Mouse (Mus musculus) lung, embryonic 16.5 days (tissue): ENCODE results near the gene Cyp2d12. TPM values are rescaled to one million over a fixed set of nuclear protein-coding genes. Genes with fewer than 3 reads are reported as not detected.
"Not testable (repeated sequence)": the region's sequence is repeated elsewhere in the genome, so short reads cannot be mapped to it uniquely, and the experiment has no call there.

Source experiments
- ATAC-seq: fragments of 200-750 bp; cut with Nextera tagmentation; 2 replicates; pipeline ENCODE4 v1.8.0; 2017; ENCODE audit warnings: low read depth, mild to moderate bottlenecking, moderate library complexity
- H3K27ac ChIP-seq: fragments of 300-500 bp; sonication (generic); 2 replicates; pipeline ENCODE4 v1.5.1; 2014; ENCODE audit warnings: mild to moderate bottlenecking, control low read depth, low read length
- H3K27me3 ChIP-seq: fragments of 300-500 bp; sonication (generic); 2 replicates; pipeline ENCODE4 v1.6.1; 2014; ENCODE audit warnings: low read depth, low read length, mixed read lengths; ENCODE audit not compliant: control insufficient read depth, insufficient read depth
- H3K36me3 ChIP-seq: fragments of 300-500 bp; sonication (generic); 2 replicates; pipeline ENCODE4 v1.6.1; 2014; ENCODE audit warnings: low read length; ENCODE audit not compliant: control insufficient read depth, insufficient read depth
- H3K4me1 ChIP-seq: fragments of 300-500 bp; sonication (generic); replicated peaks from 2 replicates; pipeline ENCODE4 v1.6.1; 2014; ENCODE audit warnings: low read length, mixed read lengths; ENCODE audit not compliant: control insufficient read depth, insufficient read depth
- H3K4me2 ChIP-seq: fragments of 300-500 bp; sonication (generic); 2 replicates; pipeline ENCODE4 v1.6.1; 2014; ENCODE audit warnings: low read depth, low read length, control low read depth
- H3K4me3 ChIP-seq: fragments of 300-500 bp; sonication (generic); 2 replicates; pipeline ENCODE4 v1.5.1; 2014; ENCODE audit warnings: mild to moderate bottlenecking, low read length, control low read depth
- H3K9ac ChIP-seq: fragments of 300-500 bp; sonication (generic); 2 replicates; pipeline ENCODE4 v1.6.1; 2014; ENCODE audit warnings: low read length, control low read depth
- H3K9me3 ChIP-seq: fragments of 300-500 bp; sonication (generic); 2 replicates; pipeline ENCODE4 v1.6.1; 2016; ENCODE audit warnings: low read length; ENCODE audit not compliant: control insufficient read depth
- WGBS: fragments of 180-500 bp; shearing (Covaris S2); extraction: QIAGEN DNeasy Blood & Tissue Kit; methylation state at CpG from one replicate; pipeline ENCODE4 v1.1.7; 2014; 5-methylcytosine and 5-hydroxymethylcytosine counted together
- microRNA-seq: library from miRNA; unstranded; fragments of <30 nt; microRNA quantifications from one replicate; pipeline ENCODE4, GENCODE M21; 2016
- polyA plus RNA-seq: library from polyadenylated mRNA; unstranded; fragments of >200 nt; fragmentation: Nextera tagmentation; extraction: Ambion mirVana; gene quantifications from 2 replicates; pipeline ENCODE4 v1.2.1, GENCODE M21; 2015

Gene Cyp2d12
- polyA plus RNA-seq, 1 experiment from 2014 or later = not detected

DNA sequence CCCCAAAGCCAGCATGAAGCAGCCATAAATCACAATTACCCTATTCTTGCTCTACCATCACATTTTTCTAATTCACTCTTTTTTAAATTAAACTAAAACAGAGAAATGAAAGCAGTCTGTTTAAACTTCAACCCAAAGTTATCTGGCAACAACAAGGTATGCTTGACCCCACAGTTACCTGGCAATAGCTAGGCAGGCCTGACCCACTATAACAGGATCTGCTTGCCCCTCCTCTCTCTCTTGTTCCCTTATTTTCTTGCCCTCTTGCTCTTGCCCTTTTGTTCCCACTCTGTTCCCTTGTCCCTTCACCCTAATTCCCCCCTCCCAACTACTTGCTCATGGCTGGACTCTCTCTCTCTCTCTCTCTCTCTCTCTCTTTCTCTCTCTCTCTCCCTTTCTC, 10.3 kb upstream of the Cyp2d12 start:
- H3K27ac ChIP-seq, H3K4me2 ChIP-seq, H3K9ac ChIP-seq, ATAC-seq, H3K9me3 ChIP-seq, H3K4me3 ChIP-seq, H3K36me3 ChIP-seq, H3K4me1 ChIP-seq, H3K27me3 ChIP-seq: not testable (repeated sequence)

DNA sequence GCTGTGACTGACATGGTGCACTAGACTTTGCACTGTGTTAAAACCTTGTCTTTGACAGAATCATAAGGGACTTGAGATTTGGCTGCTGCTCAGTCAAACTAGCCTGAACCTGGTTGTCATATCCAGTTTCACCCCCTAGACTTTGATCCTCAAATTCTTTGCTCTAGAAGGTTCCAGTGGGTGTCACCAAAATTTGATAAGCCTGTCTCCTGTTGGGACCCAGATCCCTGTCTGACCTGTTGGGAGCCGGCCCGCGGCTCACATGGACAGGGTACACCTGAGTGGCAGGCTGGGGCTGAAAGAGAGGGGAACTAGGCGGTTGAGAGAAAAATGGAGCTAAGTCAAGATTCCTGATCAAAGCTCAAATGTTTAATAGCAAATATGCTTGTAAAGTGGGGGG, 7.1 kb upstream of the Cyp2d12 start:
- WGBS = 77% methylated on average over 4 of the region's 4 CpGs
- H3K4me1 ChIP-seq, H3K36me3 ChIP-seq, H3K4me3 ChIP-seq, H3K27ac ChIP-seq, ATAC-seq, H3K4me2 ChIP-seq, H3K27me3 ChIP-seq, H3K9ac ChIP-seq, H3K9me3 ChIP-seq: not testable (repeated sequence)

DNA sequence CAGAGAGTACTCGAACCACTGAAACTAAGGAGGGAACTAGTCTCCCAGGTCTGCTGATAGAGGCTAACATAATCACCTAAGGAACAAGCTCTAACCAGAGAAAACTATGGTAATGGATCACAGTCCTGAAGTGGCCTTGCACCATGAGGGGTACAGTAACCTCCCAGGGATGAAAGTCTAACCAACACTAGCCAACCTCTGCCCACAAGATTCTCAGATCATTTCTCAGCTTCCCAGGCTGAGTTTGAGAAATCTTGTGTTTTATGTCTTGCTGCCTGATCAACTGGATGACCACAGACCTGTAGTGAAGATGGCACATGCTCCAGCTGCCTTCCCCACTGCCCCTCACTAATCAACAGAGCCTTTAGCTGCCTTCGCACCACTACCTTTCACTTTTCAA, 1.7 kb upstream of the Cyp2d12 start:
- WGBS = 89% methylated on average over 2 of the region's 2 CpGs
- H3K9ac ChIP-seq, H3K27ac ChIP-seq, H3K36me3 ChIP-seq, H3K27me3 ChIP-seq, ATAC-seq, H3K4me1 ChIP-seq, H3K9me3 ChIP-seq, H3K4me3 ChIP-seq, H3K4me2 ChIP-seq: not testable (repeated sequence)

DNA sequence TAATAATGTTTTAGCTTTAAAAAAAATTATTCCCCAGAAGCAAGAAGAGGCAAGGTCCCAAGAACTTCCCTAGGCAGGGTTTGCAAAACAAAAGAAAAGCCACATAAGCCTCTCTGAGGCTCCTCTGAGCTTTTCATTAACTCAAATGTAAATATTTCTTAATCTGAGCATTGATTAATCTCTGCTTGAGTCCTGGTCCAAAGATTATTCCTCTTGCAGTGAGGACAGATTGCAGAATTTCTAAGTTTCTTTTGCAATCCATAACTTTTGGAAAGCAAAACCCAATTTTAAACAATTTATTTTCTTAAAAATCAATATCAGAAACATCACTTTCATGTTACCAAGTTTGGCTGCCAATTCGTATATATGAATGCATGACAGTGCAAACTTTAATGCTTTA, 18.0 kb downstream of the Cyp2d12 start:
- Histone ChIP-seq H3K9ac (no peak overlapping the region), H3K27ac (no peak overlapping the region), H3K4me3 (no peak overlapping the region), H3K27me3 (no peaks in the 10 kb centered on the region), H3K36me3 (no peaks in the 10 kb centered on the region), H3K4me1 (no peaks in the 10 kb centered on the region), H3K4me2 (no peak overlapping the region), H3K9me3 (no peaks in the 10 kb centered on the region)
- ATAC-seq = no peak
- 58% methylated on average over 1 of the region's 1 CpGs for WGBS

DNA sequence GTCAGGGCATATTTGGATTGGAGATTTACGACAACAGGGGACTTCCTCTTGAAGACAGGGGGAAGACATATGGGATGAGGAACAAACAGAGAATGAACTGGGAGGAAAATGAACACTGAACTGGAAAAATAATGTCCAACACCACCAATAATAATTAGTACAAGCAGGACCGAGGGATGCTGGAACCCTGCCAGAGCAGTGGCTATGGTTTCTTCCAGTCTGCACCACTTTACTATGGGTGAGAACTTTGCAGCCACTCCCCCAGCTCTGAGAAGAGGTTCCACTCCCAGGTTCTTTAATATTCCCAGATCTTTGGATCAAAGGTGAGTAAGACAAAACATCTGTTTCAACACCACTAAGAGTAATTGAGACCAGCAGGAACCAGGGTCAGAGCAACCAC, 24.2 kb downstream of the Cyp2d12 start:
- ATAC-seq = no peak
- WGBS = 64% methylated on average over 2 of the region's 2 CpGs

DNA sequence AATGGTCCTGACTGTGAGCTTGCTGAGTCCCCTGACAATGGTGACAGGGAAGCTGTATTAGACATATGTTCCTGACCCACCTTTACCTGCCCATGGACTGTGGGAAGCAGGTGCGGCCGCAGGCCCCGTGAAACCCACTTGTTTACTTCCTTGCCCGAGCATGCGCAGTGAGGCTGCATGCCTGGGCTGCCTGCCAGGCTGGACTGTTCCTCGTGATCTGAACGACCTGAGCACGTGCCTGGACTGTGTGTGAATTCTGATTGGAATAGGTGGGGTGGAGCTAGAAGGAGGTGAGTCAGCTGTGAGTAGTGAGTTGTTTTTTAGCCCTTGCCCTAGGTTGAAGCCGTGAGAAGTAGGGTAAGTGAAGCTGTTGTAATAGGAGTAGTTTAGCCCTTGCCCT, 27.7 kb downstream of the Cyp2d12 start:
- 69% methylated on average over 9 of the region's 9 CpGs for WGBS
- Histone ChIP-seq H3K27ac (no peak overlapping the region), H3K27me3 (no peaks in the 10 kb centered on the region), H3K9ac (no peak overlapping the region), H3K9me3 (no peaks in the 10 kb centered on the region), H3K4me3 (no peak overlapping the region), H3K4me1 (no peaks in the 10 kb centered on the region), H3K36me3 (no peaks in the 10 kb centered on the region), H3K4me2 (no peak overlapping the region)
- no peak for ATAC-seq

More for the DNA sequence above, 24.2 kb downstream of the Cyp2d12 start:
- H3K9me3 ChIP-seq = no peaks in the 10 kb centered on the region
- H3K4me1 ChIP-seq = no peaks in the 10 kb centered on the region
- no peak overlapping the region for H3K27ac ChIP-seq
- H3K4me3 ChIP-seq = no peak overlapping the region
- H3K4me2 ChIP-seq = no peak overlapping the region
- H3K36me3 ChIP-seq = no peaks in the 10 kb centered on the region
- no peak overlapping the region for H3K9ac ChIP-seq
- no peaks in the 10 kb centered on the region for H3K27me3 ChIP-seq

Small RNAs within 50 kb of the gene (microRNA-seq; reads per million reads assigned to microRNA genes)
- gene Gm27924 = not detected
- not detected for gene Gm28023

Other genes starting within 250 kb of the Cyp2d12 start
- 55.9 and 66.4 TPM in 2 replicates for gene Naga, start 216.1 kb upstream of the Cyp2d12 start, polyA plus RNA-seq
- 14.1 and 15.6 TPM in 2 replicates for gene Pheta2, start 216.1 kb upstream of the Cyp2d12 start, polyA plus RNA-seq
- 243 and 250 TPM in 2 replicates for gene Smdt1, start 216.1 kb upstream of the Cyp2d12 start, polyA plus RNA-seq
- gene Ndufa6, start 200.8 kb upstream of the Cyp2d12 start, polyA plus RNA-seq = 313 and 340 TPM in 2 replicates
- 9.7 and 12.7 TPM in 2 replicates for gene Cyp2d22, start 174.8 kb upstream of the Cyp2d12 start, polyA plus RNA-seq
- gene Cyp2d11, start 161.1 kb upstream of the Cyp2d12 start, polyA plus RNA-seq = not detected in 2 replicates
- gene Cyp2d10, start 147.9 kb upstream of the Cyp2d12 start, polyA plus RNA-seq = 0.18 and 0.63 TPM in 2 replicates
- gene Cyp2d9, start 121.6 kb upstream of the Cyp2d12 start, polyA plus RNA-seq = not detected in 2 replicates
- gene Cyp2d34, start 65.9 kb downstream of the Cyp2d12 start, polyA plus RNA-seq = not detected in 2 replicates
- not detected in 2 replicates for gene Cyp2d40, start 209.1 kb downstream of the Cyp2d12 start, polyA plus RNA-seq
- 0.31 and 1.4 TPM in 2 replicates for gene Cyp2d26, start 239.2 kb downstream of the Cyp2d12 start, polyA plus RNA-seq